Mouse (Mus musculus) neural tube, embryonic 13.5 days (tissue): ENCODE results near the gene Srr. TPM values are rescaled to one million over a fixed set of nuclear protein-coding genes. Genes with fewer than 3 reads are reported as not detected.
A peak's percentile ranks its signal among the peaks of the same experiment; 100 is the strongest.

ENCODE experiments used
- ATAC-seq: fragments of 200-750 bp; cut with Nextera tagmentation; 2 replicates; pipeline ENCODE4 v1.8.0; 2017; ENCODE audit warnings: low read depth, mild to moderate bottlenecking, moderate TSS enrichment, moderate library complexity
- H3K27ac ChIP-seq: fragments of 300-500 bp; sonication (generic); replicated peaks from 2 replicates; pipeline ENCODE4 v1.5.1; 2015; ENCODE audit warnings: moderate library complexity, mild to moderate bottlenecking, inconsistent platforms
- H3K27me3 ChIP-seq: fragments of 300-500 bp; sonication (generic); 2 replicates; pipeline ENCODE4 v1.6.1; 2015; ENCODE audit warnings: mild to moderate bottlenecking, inconsistent platforms
- H3K36me3 ChIP-seq: fragments of 300-500 bp; sonication (generic); 2 replicates; pipeline ENCODE4 v1.6.1; 2015; ENCODE audit warnings: mild to moderate bottlenecking, inconsistent platforms
- H3K4me1 ChIP-seq: fragments of 300-500 bp; sonication (generic); replicated peaks from 2 replicates; pipeline ENCODE4 v1.6.1; 2015; ENCODE audit warnings: inconsistent platforms
- H3K4me2 ChIP-seq: fragments of 300-500 bp; sonication (generic); 2 replicates; pipeline ENCODE4 v1.6.1; 2015; ENCODE audit warnings: inconsistent platforms, mild to moderate bottlenecking, moderate library complexity
- H3K4me3 ChIP-seq: fragments of 300-500 bp; sonication (generic); 2 replicates; pipeline ENCODE4 v1.5.1; 2015; ENCODE audit warnings: mild to moderate bottlenecking, inconsistent platforms
- H3K9ac ChIP-seq: fragments of 300-500 bp; sonication (generic); 2 replicates; pipeline ENCODE4 v1.6.1; 2015; ENCODE audit warnings: moderate library complexity, mild to moderate bottlenecking, inconsistent platforms
- H3K9me3 ChIP-seq: fragments of 300-500 bp; sonication (generic); 2 replicates; pipeline ENCODE4 v1.6.1; 2016; ENCODE audit warnings: inconsistent platforms
- WGBS: fragments of 180-500 bp; shearing (Covaris S2); methylation state at CpG from one replicate; pipeline ENCODE4 v1.1.7; 2015; 5-methylcytosine and 5-hydroxymethylcytosine counted together
- polyA plus RNA-seq: library from polyadenylated mRNA; unstranded; fragments of >200 nt; fragmentation: Nextera tagmentation; extraction: Ambion mirVana; gene quantifications from 2 replicates; pipeline ENCODE4 v1.2.1, GENCODE M21; 2015

Srr gene
- polyA plus RNA-seq, 1 experiment from 2014 or later = 34.9 TPM

DNA sequence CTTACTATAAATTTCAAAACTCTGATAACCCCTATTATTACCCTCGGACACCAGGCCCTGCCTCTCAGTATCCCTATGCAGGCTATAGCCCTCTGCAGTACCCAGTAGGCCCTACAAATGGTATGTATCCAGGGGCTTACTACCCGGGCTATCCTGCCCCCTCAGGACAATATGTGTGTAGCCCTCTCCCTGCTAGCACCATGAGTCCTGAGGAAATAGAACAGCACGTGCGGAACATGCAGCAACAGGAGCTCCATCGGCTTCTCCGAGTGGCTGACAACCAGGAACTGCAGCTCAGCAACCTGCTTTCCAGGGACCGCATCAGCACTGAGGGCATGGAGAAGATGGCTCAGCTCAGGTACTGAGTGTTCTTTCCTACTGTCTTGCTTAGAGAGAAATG lies 4.6 kb upstream of the Srr start:
- Histone ChIP-seq H3K9me3 (no peaks in the 10 kb centered on the region), H3K36me3 (peaks cover 57% of the 10 kb centered on the region), H3K4me1 (peaks cover 14% of the 10 kb centered on the region), H3K9ac (no peak overlapping the region), H3K4me3 (no peak overlapping the region), H3K4me2 (no peak overlapping the region), H3K27ac (no peak overlapping the region), H3K27me3 (no peaks in the 10 kb centered on the region)
- 93% methylated on average over 7 of the region's 7 CpGs for WGBS
- no peak for ATAC-seq

DNA sequence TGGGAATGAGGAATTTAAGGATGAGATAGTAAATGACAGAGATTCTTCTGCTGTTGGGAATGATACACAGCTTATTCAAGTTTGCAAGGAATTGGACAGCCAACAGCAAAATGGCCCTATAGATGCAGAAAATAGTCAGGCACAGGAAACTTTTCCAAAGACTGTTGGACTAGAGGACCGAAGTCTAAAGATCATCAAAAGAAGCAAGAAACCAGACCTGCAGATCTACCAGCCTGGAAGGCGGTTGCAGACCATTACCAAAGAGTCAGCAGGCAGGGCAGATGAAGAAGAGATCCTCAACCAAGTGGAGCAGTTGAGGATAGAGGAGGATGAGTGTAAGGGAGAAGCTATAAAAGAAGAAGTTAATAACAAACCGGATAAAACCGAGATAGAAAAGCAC lies 3.4 kb upstream of the Srr start:
- H3K4me1 ChIP-seq = peaks cover 23% of the 10 kb centered on the region
- WGBS = 79% methylated on average over 4 of the region's 4 CpGs
- no peak overlapping the region for H3K4me3 ChIP-seq
- no peak overlapping the region for H3K9ac ChIP-seq
- peaks cover 44% of the 10 kb centered on the region for H3K36me3 ChIP-seq
- no peak overlapping the region for H3K27ac ChIP-seq
- no peak overlapping the region for H3K4me2 ChIP-seq
- H3K9me3 ChIP-seq = no peaks in the 10 kb centered on the region
- no peaks in the 10 kb centered on the region for H3K27me3 ChIP-seq
- ATAC-seq = no peak

DNA sequence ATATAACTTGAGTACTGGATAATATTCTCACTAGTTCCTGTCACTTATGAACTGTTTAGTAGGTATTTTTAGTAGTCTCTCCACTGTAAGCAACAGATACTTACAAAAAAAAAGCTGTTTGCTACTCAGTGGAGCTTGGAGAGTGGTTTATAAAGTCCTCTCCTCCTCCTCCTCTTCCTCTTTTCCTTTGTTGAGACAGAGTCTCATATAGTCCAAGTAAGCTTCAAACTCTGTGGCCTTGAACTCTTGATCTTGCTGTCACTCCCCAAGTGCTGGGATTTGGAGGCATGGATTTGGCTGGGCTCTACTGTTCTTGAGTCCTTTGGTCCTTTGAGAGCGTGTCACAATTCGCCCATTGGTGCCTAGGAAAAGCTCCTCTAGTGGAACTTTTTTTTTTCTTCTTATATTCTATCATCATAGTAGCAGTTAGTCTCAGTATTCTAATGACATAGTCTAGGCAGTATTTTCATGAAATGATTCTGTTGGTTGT lies 1.5 kb upstream of the Srr start:
- WGBS = 94% methylated on average over 2 of the region's 2 CpGs

DNA sequence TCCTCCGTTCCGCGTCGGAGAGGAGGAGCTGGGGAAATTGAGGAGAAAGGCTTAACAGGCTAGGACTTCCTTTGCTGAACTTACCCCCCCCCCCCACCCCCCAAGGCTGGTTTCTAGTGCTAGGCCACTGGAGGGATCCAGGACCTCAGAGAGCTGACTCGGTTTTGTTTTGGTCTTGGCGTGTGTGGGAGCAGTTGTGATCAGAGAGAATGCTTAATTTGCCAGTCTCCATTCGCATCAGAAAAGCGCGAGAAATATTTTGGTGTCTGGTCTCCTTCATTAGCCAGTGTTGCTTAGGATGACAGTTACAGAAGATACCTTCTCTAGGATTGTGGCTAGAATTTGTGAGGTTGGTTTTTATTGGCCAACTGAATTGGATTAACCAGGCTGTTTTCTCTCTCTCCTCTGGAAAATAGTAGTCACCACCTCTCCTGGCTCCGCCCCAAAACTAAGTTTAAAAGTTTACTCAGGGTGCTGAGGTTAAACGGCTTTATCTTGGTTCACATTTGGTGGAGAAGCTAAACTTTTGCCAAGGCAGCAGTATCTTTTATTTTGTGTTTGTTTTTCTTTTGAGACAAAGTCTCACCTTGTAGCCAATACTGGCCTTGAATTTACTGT lies 749 bp upstream of the Srr start:
- peak overlapping the region; percentile 94 for H3K9ac ChIP-seq
- peaks cover 24% of the 10 kb centered on the region for H3K4me1 ChIP-seq
- peak overlapping the region; percentile 69 for H3K4me2 ChIP-seq
- H3K27ac ChIP-seq = peak overlapping the region; percentile 98
- H3K4me3 ChIP-seq = peak overlapping the region; percentile 96
- peaks cover 21% of the 10 kb centered on the region for H3K36me3 ChIP-seq
- peak; percentile 24; the same call in 1 of the 2 replicates for ATAC-seq
- WGBS = 7% methylated on average over 11 of the region's 11 CpGs
- no peaks in the 10 kb centered on the region for H3K27me3 ChIP-seq
- no peaks in the 10 kb centered on the region for H3K9me3 ChIP-seq

More for the DNA sequence above, 1.5 kb upstream of the Srr start:
- no peak for ATAC-seq
- Histone ChIP-seq H3K36me3 (peaks cover 26% of the 10 kb centered on the region), H3K9me3 (no peaks in the 10 kb centered on the region), H3K4me1 (peaks cover 24% of the 10 kb centered on the region), H3K27ac (no peak overlapping the region), H3K9ac (no peak overlapping the region), H3K4me2 (0 out of 2 replicates have a peak overlapping the region, but pooled peaks have one; percentile 14), H3K27me3 (no peaks in the 10 kb centered on the region), H3K4me3 (peak overlapping the region; percentile 96; the same call in 1 of the 2 replicates)

DNA sequence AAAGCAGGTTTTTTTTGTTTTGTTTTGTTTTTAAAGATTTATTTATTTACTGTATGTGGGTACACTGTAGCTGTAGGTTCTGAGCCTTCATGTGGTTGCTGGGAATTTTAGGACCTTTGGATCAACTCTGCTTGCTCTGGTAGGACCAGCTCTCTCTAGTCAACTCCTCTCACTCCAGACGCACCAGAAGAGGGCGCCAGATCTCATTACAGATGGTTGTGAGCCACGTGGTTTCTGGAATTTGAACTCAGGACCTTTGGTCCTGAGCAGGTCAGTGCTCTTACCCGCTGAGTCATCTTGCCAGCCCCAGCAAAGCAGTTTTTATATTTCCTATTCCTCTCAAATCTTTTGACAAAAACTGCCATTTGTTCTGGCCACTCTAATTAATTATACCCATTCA lies 1.6 kb downstream of the Srr start:
- H3K9ac ChIP-seq = no peak overlapping the region
- H3K27me3 ChIP-seq = no peaks in the 10 kb centered on the region
- H3K4me2 ChIP-seq = 0 out of 2 replicates have a peak overlapping the region, but pooled peaks have one; percentile 69
- peaks cover 7% of the 10 kb centered on the region for H3K36me3 ChIP-seq
- ATAC-seq = no peak
- H3K9me3 ChIP-seq = no peaks in the 10 kb centered on the region
- 62% methylated on average over 4 of the region's 4 CpGs for WGBS
- no peak overlapping the region for H3K4me3 ChIP-seq
- H3K27ac ChIP-seq = no peak overlapping the region
- peaks cover 24% of the 10 kb centered on the region for H3K4me1 ChIP-seq

DNA sequence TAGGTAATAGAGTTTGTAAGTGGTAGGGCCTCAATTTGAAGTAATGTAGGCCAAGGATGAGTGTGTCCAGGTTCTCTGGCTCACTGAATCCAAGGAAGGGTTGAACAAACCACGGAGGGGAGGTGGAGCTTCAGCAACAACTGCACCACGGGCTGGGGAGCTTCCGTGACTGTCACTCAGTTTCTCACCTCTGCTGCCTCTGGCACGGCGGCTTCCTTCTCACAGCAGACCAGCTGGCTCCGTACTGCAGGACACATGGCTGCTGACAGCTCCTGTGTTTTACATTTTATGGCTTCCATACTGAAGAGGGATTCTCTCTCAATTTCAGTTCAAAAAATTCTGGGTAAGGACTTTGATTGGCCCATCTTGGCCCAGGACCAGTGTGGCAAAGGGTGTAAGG lies 6.5 kb downstream of the Srr start:
- no peak overlapping the region for H3K4me2 ChIP-seq
- no peak for ATAC-seq
- H3K4me3 ChIP-seq = no peak overlapping the region
- WGBS = 77% methylated on average over 6 of the region's 6 CpGs
- no peak overlapping the region for H3K9ac ChIP-seq
- no peak overlapping the region for H3K27ac ChIP-seq
- peaks cover 2% of the 10 kb centered on the region for H3K4me1 ChIP-seq
- no peaks in the 10 kb centered on the region for H3K9me3 ChIP-seq
- H3K27me3 ChIP-seq = no peaks in the 10 kb centered on the region
- H3K36me3 ChIP-seq = peaks cover 21% of the 10 kb centered on the region

DNA sequence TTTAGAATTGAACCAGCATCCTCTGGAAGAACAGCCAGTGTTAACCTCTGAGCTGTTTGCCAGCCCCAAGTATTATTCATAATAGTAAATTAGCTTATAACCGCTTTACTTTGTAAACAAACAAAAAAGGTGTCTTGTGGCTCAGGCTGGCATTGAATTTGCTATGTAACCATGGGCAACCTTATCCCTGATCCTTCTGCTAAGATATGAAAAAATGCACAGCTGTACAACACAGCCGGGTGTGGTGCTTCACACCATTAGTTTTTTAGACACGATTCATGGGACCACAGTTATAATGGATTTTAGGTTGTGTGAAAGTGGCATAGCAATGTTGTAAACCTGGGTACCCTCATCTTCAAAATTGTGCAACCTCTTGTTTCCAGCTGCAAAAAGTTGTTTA lies 13.3 kb downstream of the Srr start:
- Histone ChIP-seq H3K9me3 (no peaks in the 10 kb centered on the region), H3K9ac (no peak overlapping the region), H3K27me3 (no peaks in the 10 kb centered on the region), H3K4me1 (no peaks in the 10 kb centered on the region), H3K4me2 (no peak overlapping the region), H3K4me3 (no peak overlapping the region), H3K27ac (no peak overlapping the region), H3K36me3 (peaks cover 28% of the 10 kb centered on the region)
- no peak for ATAC-seq
- 93% methylated on average over 3 of the region's 3 CpGs for WGBS

DNA sequence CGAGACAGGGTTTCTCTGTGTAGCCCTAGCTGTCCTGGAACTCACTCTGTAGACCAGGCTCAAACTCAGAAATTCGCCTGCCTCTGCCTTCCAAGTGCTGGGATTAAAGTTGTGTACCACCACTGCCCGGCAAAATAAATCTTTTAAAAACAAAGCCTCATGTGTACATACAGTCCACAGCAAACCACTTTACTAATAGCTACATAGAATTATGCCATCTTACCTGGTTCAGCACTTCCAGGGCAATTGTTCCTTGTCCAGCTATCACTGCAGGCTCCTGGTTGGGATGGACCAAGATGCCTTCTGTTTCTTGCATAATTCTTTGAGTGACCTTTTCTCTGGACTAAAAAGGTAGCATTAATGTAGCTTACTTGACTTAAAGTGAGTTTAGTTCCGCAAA lies 15.8 kb downstream of the Srr start:
- no peak for ATAC-seq
- Histone ChIP-seq H3K27ac (no peak overlapping the region), H3K9me3 (no peaks in the 10 kb centered on the region), H3K36me3 (peaks cover 52% of the 10 kb centered on the region), H3K4me2 (no peak overlapping the region), H3K4me1 (no peaks in the 10 kb centered on the region), H3K9ac (no peak overlapping the region), H3K4me3 (no peak overlapping the region), H3K27me3 (no peaks in the 10 kb centered on the region)
- 94% methylated on average over 4 of the region's 4 CpGs for WGBS

DNA sequence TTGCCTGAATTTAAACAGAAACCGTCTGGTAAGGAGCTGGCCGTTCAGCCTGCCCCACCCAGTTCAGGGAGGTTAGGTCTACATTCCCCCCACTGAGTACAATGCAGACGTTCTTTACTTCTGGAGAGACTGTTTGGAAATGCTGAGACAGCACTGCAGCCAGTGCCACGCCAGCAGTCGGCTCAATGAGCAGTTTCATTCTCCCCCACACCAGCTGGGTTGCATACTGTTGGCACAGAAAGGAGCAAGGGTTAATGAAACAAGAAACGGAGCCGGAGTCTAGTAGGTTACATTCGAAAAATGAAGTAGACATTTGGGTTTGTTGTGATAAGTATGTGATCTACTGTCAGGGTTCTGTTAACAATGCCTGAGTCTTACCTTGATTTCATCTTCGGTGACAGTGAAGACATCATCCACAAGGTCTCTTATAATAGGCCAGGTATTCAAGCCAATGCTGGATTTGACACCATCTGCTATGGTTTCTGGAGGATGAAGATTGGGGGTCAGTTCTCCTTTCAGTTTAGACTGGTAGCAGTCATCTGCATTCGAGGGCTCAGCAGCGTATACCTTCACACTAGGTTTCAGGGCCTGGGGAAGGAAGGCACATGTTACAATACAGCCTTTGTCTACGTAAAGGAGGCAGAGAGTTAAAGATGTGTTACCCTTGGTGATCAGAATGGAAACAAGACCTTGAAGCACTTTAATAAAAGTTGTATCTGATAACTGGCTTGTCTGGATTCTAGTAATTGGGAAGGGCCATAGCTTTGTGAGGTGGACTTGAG lies 16.9 kb downstream of the Srr start:
- ATAC-seq = no peak
- Histone ChIP-seq H3K36me3 (peaks cover 64% of the 10 kb centered on the region), H3K4me1 (no peaks in the 10 kb centered on the region), H3K9ac (no peak overlapping the region), H3K27ac (no peak overlapping the region), H3K27me3 (no peaks in the 10 kb centered on the region), H3K4me3 (no peak overlapping the region), H3K4me2 (no peak overlapping the region), H3K9me3 (no peaks in the 10 kb centered on the region)
- 83% methylated on average over 12 of the region's 12 CpGs for WGBS

DNA sequence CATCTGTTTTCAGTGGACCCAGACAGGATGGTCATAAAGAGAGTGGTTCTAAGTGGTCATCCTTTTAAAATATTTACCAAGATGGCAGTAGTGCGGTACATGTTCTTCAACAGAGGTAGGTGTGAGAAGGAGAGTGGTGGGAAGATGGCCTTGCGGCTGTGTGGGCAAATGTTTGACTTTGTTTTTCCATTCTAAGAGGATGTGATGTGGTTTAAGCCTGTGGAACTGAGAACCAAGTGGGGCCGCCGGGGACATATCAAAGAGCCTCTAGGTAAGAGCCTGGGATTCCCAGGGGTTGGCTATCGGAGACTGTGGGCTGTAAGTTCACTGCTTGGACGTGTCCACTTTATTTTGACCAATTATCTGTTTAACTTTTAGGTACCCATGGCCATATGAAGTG lies 17.9 kb downstream of the Srr start:
- Histone ChIP-seq H3K36me3 (peaks cover 73% of the 10 kb centered on the region), H3K27ac (no peak overlapping the region), H3K9ac (no peak overlapping the region), H3K4me2 (no peak overlapping the region), H3K4me3 (no peak overlapping the region), H3K9me3 (no peaks in the 10 kb centered on the region), H3K27me3 (no peaks in the 10 kb centered on the region), H3K4me1 (no peaks in the 10 kb centered on the region)
- WGBS = 93% methylated on average over 6 of the region's 6 CpGs
- no peak for ATAC-seq

DNA sequence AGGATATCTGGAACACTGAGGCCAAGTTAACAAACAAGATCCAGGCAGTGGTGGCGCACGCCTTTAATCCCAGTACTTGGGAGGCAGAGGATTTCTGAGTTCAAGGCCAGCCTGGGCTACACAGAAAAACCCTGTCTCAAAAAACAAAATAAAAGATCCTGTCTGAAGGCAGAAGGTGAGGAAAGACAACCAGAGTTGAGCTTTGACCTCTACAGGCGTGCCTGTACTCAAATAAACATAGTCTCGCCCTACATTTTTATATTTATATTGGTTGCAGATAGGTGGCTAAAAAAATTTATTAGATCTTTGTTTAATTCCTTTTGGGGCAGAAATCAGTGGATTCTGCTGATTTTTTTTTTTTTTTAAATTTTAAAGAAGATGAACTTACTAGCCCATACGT lies 23.3 kb downstream of the Srr start:
- WGBS = 95% methylated on average over 5 of the region's 5 CpGs
- Histone ChIP-seq H3K9me3 (no peaks in the 10 kb centered on the region), H3K27ac (no peak overlapping the region), H3K4me2 (no peak overlapping the region), H3K36me3 (peaks cover 79% of the 10 kb centered on the region), H3K4me1 (peaks cover 26% of the 10 kb centered on the region), H3K9ac (no peak overlapping the region), H3K4me3 (no peak overlapping the region), H3K27me3 (no peaks in the 10 kb centered on the region)
- ATAC-seq = no peak

DNA sequence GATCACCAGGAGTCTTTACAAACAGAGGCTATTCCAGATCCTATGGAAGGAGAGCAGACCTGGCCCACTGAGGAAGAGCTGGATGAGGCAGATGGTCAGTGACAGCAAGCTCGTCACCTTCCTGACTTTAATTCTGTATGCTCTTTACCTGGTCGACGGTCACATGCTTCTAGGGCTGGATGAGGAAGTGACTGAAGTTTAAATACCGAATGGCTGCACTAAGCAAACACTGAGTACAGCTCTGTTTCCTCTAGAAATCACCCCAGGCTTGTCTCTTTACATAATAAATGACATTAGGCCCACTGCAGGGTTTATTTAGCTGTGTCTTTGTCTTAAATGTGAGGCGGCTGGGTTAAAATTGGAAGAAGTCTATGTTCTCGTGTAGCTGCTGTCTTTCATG lies 24.2 kb downstream of the Srr start:
- H3K4me1 ChIP-seq = peaks cover 30% of the 10 kb centered on the region
- no peak overlapping the region for H3K4me2 ChIP-seq
- H3K9ac ChIP-seq = no peak overlapping the region
- ATAC-seq = no peak
- H3K27me3 ChIP-seq = no peaks in the 10 kb centered on the region
- no peak overlapping the region for H3K27ac ChIP-seq
- peaks cover 70% of the 10 kb centered on the region for H3K36me3 ChIP-seq
- H3K9me3 ChIP-seq = no peaks in the 10 kb centered on the region
- H3K4me3 ChIP-seq = no peak overlapping the region
- 90% methylated on average over 6 of the region's 6 CpGs for whole genome bisulfite sequencing
